Mouse (Mus musculus) liver, adult 2 months (tissue): ENCODE results near the gene Pigf.

Source experiments
- CTCF ChIP-seq: fragments of 200-500 bp; IDR thresholded peaks from 2 replicates; pipeline ENCODE4 v1.5.1; 2011; ENCODE audit warnings: low read depth, low read length, control low read depth
- POLR2A ChIP-seq: fragments of 200-500 bp; IDR thresholded peaks from 2 replicates; pipeline ENCODE4 v1.6.1; 2011; ENCODE audit warnings: low read length, control low read depth; ENCODE audit not compliant: insufficient read depth; ENCODE audit errors: extremely low read depth

GRCm38 (mm10) chr17:87038496-87038895, 13.3 kb upstream of the Pigf start:
- TF ChIP-seq CTCF (no peak), POLR2A (no peak)
